Mouse (Mus musculus): ENCODE data around the gene Dnase2a. TPM values are rescaled to one million over a fixed set of nuclear protein-coding genes. Genes with fewer than 3 reads are reported as not detected.

Gene Dnase2a
- polyA plus RNA-seq, 1 experiment from 2014 or later, result 5.5 TPM

- no peak for ATAC-seq (ENCODE audit: insufficient number of reproducible peaks, insufficient read depth, low FRiP score, low read depth)
- Histone ChIP-seq H3K27ac (replicated peaks in 1 of 2; ENCODE audit: control insufficient read depth in 1 of 2, insufficient read depth in 1 of 2, low read depth in 2 of 2, low read length in 2 of 2) (no peak overlapping the region), H3K27me3 (ENCODE audit: control insufficient read depth, insufficient read depth, low read length) (no peaks in the 10 kb centered on the region), H3K36me3 (ENCODE audit: control insufficient read depth, insufficient read depth, low read length) (no peaks in the 10 kb centered on the region), H3K9ac (ENCODE audit: low read length) (no peak overlapping the region), H3K4me2 (ENCODE audit: low read length) (no peak overlapping the region), H3K4me1 (ENCODE audit: control insufficient read depth in 2 of 2, insufficient read depth in 2 of 2, low read length in 2 of 2) (no peaks in the 10 kb centered on the region), H3K9me3 (ENCODE audit: control insufficient read depth, low read length) (no peaks in the 10 kb centered on the region), H3K4me3 (ENCODE audit: control insufficient read depth in 1 of 2, insufficient read depth in 1 of 2, low read depth in 1 of 2, low read length in 2 of 2) (no peak overlapping the region)
- 89% methylated on average over 1 of the region's 1 CpGs for WGBS
These were observed 29.4 kb upstream of the Dnase2a start for GRCm38 (mm10) chr8:84878915-84879314.

DNA sequence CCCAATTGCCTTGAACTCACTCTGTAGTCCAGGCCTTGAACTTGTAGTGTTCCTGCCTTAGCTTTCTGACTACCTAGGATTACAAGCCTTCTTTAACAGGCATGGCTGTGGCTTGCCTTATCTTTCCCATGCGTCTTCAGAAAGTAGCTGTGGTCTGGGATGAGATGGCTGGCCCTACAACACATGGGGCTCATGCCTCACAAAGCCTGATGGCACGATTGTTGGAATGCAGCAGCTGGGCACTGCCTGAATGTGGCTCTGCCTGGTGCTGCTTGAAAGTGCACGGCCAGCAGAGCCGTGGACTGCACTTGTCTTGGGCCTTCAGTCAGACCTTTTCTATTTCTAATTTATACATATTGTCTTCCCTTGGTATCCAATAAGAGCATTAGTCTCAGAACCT is 23.6 kb upstream of the Dnase2a start:
- Histone ChIP-seq H3K4me2 (ENCODE audit: low read length) (no peak overlapping the region), H3K9me3 (ENCODE audit: control insufficient read depth, low read length) (no peaks in the 10 kb centered on the region), H3K9ac (ENCODE audit: low read length) (no peak overlapping the region), H3K4me1 (ENCODE audit: control insufficient read depth in 2 of 2, insufficient read depth in 2 of 2, low read length in 2 of 2) (no peaks in the 10 kb centered on the region), H3K4me3 (ENCODE audit: control insufficient read depth in 1 of 2, insufficient read depth in 1 of 2, low read depth in 1 of 2, low read length in 2 of 2) (no peak overlapping the region), H3K36me3 (ENCODE audit: control insufficient read depth, insufficient read depth, low read length) (peaks cover 38% of the 10 kb centered on the region), H3K27ac (replicated peaks in 1 of 2; ENCODE audit: control insufficient read depth in 1 of 2, insufficient read depth in 1 of 2, low read depth in 2 of 2, low read length in 2 of 2) (no peak overlapping the region), H3K27me3 (ENCODE audit: control insufficient read depth, insufficient read depth, low read length) (no peaks in the 10 kb centered on the region)
- no peak for ATAC-seq (ENCODE audit: insufficient number of reproducible peaks, insufficient read depth, low FRiP score, low read depth)
- 79% methylated on average over 4 of the region's 4 CpGs for WGBS

DNA sequence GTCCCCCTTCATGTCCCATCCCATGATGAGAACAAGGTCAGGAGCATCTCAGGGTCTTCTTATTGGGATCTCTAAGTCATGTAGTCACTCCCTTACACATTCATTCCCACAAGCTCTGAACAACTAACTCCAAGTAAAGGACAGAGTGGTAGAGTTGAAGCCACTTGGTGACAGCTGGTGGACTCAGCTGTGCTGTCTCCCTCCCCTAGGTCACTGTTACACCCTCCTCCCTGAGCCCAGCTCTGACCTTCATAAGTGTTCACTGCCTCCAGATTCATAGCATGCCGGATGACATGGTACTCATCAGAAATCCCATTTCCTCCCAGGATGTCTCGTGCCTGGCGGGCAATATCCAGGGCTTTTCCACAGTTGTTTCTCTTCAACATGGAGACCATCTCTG is 20.1 kb upstream of the Dnase2a start:
- WGBS, result 89% methylated on average over 3 of the region's 3 CpGs
- Histone ChIP-seq H3K9ac (ENCODE audit: low read length) (no peak overlapping the region), H3K9me3 (ENCODE audit: control insufficient read depth, low read length) (no peaks in the 10 kb centered on the region), H3K4me2 (ENCODE audit: low read length) (no peak overlapping the region), H3K36me3 (ENCODE audit: control insufficient read depth, insufficient read depth, low read length) (peaks cover 48% of the 10 kb centered on the region), H3K4me3 (ENCODE audit: control insufficient read depth in 1 of 2, insufficient read depth in 1 of 2, low read depth in 1 of 2, low read length in 2 of 2) (no peak overlapping the region), H3K4me1 (ENCODE audit: control insufficient read depth in 2 of 2, insufficient read depth in 2 of 2, low read length in 2 of 2) (peaks cover 6% of the 10 kb centered on the region in 2 experiments), H3K27ac (replicated peaks in 1 of 2; ENCODE audit: control insufficient read depth in 1 of 2, insufficient read depth in 1 of 2, low read depth in 2 of 2, low read length in 2 of 2) (no peak overlapping the region), H3K27me3 (ENCODE audit: control insufficient read depth, insufficient read depth, low read length) (no peaks in the 10 kb centered on the region)
- ATAC-seq (ENCODE audit: insufficient number of reproducible peaks, insufficient read depth, low FRiP score, low read depth), result no peak

DNA sequence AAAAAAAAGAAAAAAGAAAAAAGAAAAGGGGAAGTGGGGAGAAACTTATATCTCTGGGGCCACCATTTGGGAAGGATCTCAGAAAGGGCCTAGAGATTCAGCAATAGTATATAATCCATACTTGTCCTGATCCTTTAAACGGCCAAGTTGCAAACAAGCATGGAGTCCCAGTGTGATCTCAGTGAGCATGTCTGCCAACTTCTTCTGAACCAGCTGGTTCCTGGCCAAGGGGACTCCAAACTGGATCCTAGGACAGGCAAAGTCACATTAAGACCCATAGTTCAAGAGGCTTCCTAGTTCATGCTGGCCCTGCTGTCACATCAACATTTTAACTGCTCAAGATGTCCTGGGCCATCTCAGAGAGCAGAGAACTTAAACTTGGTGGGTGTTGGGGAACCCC is 19.2 kb upstream of the Dnase2a start:
- no peak overlapping the region for H3K9ac ChIP-seq (ENCODE audit: low read length)
- no peaks in the 10 kb centered on the region for H3K9me3 ChIP-seq (ENCODE audit: control insufficient read depth, low read length)
- 85% methylated on average over 1 of the region's 1 CpGs for WGBS
- H3K27me3 ChIP-seq (ENCODE audit: control insufficient read depth, insufficient read depth, low read length), result no peaks in the 10 kb centered on the region
- no peak for ATAC-seq (ENCODE audit: insufficient number of reproducible peaks, insufficient read depth, low FRiP score, low read depth)
- no peak overlapping the region for H3K27ac ChIP-seq (replicated peaks in 1 of 2; ENCODE audit: control insufficient read depth in 1 of 2, insufficient read depth in 1 of 2, low read depth in 2 of 2, low read length in 2 of 2)
- H3K4me1 ChIP-seq (ENCODE audit: control insufficient read depth in 2 of 2, insufficient read depth in 2 of 2, low read length in 2 of 2), result peaks cover 6% of the 10 kb centered on the region in 2 experiments
- no peak overlapping the region for H3K4me2 ChIP-seq (ENCODE audit: low read length)
- H3K4me3 ChIP-seq (ENCODE audit: control insufficient read depth in 1 of 2, insufficient read depth in 1 of 2, low read depth in 1 of 2, low read length in 2 of 2), result no peak overlapping the region
- H3K36me3 ChIP-seq (ENCODE audit: control insufficient read depth, insufficient read depth, low read length), result peaks cover 48% of the 10 kb centered on the region

DNA sequence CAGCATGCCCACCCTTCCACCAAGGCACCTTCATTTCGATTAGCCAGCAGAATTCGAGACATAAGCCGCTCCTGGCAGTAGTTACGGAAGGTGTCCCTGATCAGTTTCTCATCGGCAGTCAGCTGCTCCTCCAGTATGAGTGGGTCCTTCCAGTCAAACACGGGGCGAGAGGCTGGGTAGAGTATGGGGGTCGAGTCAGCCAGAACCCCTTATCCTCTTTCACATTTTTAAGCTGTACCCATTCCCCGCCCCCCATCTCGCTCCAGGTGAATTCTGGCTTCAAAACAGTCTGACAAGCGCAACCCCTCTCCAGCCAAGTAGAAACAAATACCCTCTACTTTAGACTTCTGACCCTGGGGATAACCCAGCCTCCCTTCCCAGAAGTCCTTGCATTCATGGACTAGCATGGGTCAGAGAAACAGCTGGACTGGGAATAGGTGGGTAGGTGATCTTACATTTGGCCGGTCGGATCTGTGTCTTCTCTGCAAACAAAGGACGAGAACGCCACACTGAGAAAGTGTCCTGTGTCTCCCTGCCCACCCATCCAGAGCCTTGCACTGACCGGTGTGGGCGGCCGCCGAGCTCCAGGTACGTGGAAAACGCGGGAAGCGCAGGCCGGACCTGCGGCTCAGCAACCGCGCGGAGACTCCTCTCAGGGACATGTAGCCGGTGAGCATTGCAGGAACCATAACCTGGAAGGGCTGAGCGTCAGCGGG is 15.2 kb upstream of the Dnase2a start:
- Histone ChIP-seq H3K9ac (ENCODE audit: low read length) (peak overlapping the region; percentile 85), H3K27ac (replicated peaks in 1 of 2; ENCODE audit: control insufficient read depth in 1 of 2, insufficient read depth in 1 of 2, low read depth in 2 of 2, low read length in 2 of 2) (0 out of 4 replicates have a peak overlapping the region, but pooled peaks of 1 of the 2 experiments have one; percentile 14), H3K9me3 (ENCODE audit: control insufficient read depth, low read length) (no peaks in the 10 kb centered on the region), H3K4me2 (ENCODE audit: low read length) (peak overlapping the region; percentile 79), H3K4me1 (ENCODE audit: control insufficient read depth in 2 of 2, insufficient read depth in 2 of 2, low read length in 2 of 2) (peaks cover 6% of the 10 kb centered on the region in 2 experiments), H3K27me3 (ENCODE audit: control insufficient read depth, insufficient read depth, low read length) (no peaks in the 10 kb centered on the region), H3K4me3 (ENCODE audit: control insufficient read depth in 1 of 2, insufficient read depth in 1 of 2, low read depth in 1 of 2, low read length in 2 of 2) (peak overlapping the region; percentile 78 to 88), H3K36me3 (ENCODE audit: control insufficient read depth, insufficient read depth, low read length) (peaks cover 25% of the 10 kb centered on the region)
- WGBS, result 13% methylated on average over 31 of the region's 31 CpGs
- peak; percentile 23 for ATAC-seq (ENCODE audit: insufficient number of reproducible peaks, insufficient read depth, low FRiP score, low read depth)

- Histone ChIP-seq H3K4me1 (ENCODE audit: control insufficient read depth in 2 of 2, insufficient read depth in 2 of 2, low read length in 2 of 2) (peaks cover 6% of the 10 kb centered on the region in 2 experiments), H3K9ac (ENCODE audit: low read length) (peak within 1 kb of the TSS; percentile 85), H3K27ac (replicated peaks in 1 of 2; ENCODE audit: control insufficient read depth in 1 of 2, insufficient read depth in 1 of 2, low read depth in 2 of 2, low read length in 2 of 2) (0 out of 4 replicates have a peak within 1 kb of the TSS, but pooled peaks of 1 of the 2 experiments have one; percentile 14), H3K27me3 (ENCODE audit: control insufficient read depth, insufficient read depth, low read length) (no peaks in the 10 kb centered on the region), H3K9me3 (ENCODE audit: control insufficient read depth, low read length) (no peaks in the 10 kb centered on the region), H3K4me3 (ENCODE audit: control insufficient read depth in 1 of 2, insufficient read depth in 1 of 2, low read depth in 1 of 2, low read length in 2 of 2) (peak within 1 kb of the TSS; percentile 78 to 88), H3K4me2 (ENCODE audit: low read length) (peak within 1 kb of the TSS; percentile 79), H3K36me3 (ENCODE audit: control insufficient read depth, insufficient read depth, low read length) (peaks cover 20% of the 10 kb centered on the region)
- peak; percentile 93 for ATAC-seq (ENCODE audit: insufficient number of reproducible peaks, insufficient read depth, low FRiP score, low read depth)
- WGBS, result 0% methylated on average over 11 of the region's 11 CpGs
These were observed 14.6 kb upstream of the Dnase2a start, which contains the start of gene Gcdh for GRCm38 (mm10) chr8:84893709-84894134. Gene Gcdh, minus strand, starts transcription at chr8:84893921.

DNA sequence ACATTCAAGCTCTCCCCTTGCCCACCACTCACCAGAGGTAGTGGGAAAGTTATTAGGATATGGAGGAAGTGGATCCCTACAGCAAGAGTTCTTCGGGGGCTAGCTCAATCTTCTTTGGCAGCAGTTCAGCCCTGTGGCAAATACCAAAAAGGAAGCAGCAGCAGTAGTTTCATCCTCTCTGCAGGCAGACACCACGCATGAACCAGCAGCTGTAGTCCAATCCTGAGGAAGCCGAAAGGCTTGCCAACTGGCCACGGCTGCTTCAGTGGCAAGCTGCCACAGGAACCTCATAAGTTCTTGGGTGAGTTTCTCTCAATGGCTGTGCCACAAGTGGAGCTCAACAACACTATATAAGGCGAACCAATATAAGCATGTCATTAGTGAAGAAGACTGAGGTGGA is 12.4 kb upstream of the Dnase2a start:
- WGBS, result 81% methylated on average over 5 of the region's 5 CpGs
- H3K9me3 ChIP-seq (ENCODE audit: control insufficient read depth, low read length), result no peaks in the 10 kb centered on the region
- H3K9ac ChIP-seq (ENCODE audit: low read length), result no peak overlapping the region
- no peak overlapping the region for H3K27ac ChIP-seq (replicated peaks in 1 of 2; ENCODE audit: control insufficient read depth in 1 of 2, insufficient read depth in 1 of 2, low read depth in 2 of 2, low read length in 2 of 2)
- H3K4me1 ChIP-seq (ENCODE audit: control insufficient read depth in 2 of 2, insufficient read depth in 2 of 2, low read length in 2 of 2), result peaks cover 6% of the 10 kb centered on the region in 2 experiments
- H3K4me2 ChIP-seq (ENCODE audit: low read length), result no peak overlapping the region
- H3K27me3 ChIP-seq (ENCODE audit: control insufficient read depth, insufficient read depth, low read length), result peaks cover 4% of the 10 kb centered on the region; the same call in 1 of the 2 replicates
- H3K36me3 ChIP-seq (ENCODE audit: control insufficient read depth, insufficient read depth, low read length), result peaks cover 2% of the 10 kb centered on the region; the same call in 1 of the 2 replicates
- H3K4me3 ChIP-seq (ENCODE audit: control insufficient read depth in 1 of 2, insufficient read depth in 1 of 2, low read depth in 1 of 2, low read length in 2 of 2), result no peak overlapping the region
- ATAC-seq (ENCODE audit: insufficient number of reproducible peaks, insufficient read depth, low FRiP score, low read depth), result no peak

Data from heart, embryonic 14.5 days (tissue).